Mouse (Mus musculus) heart, adult 9 months (tissue): ENCODE results near the gene Aebp2.
"Not testable (repeated sequence)": the region's sequence is repeated elsewhere in the genome, so short reads cannot be mapped to it uniquely, and the experiment has no call there.

ENCODE experiments used
- DNase-seq, 2 experiments: peaks; one replicate each; pipeline ENCODE4 v3.0.0; 2022; ENCODE audit warnings: low spot score in 2 of 2

The Aebp2 gene

DNA sequence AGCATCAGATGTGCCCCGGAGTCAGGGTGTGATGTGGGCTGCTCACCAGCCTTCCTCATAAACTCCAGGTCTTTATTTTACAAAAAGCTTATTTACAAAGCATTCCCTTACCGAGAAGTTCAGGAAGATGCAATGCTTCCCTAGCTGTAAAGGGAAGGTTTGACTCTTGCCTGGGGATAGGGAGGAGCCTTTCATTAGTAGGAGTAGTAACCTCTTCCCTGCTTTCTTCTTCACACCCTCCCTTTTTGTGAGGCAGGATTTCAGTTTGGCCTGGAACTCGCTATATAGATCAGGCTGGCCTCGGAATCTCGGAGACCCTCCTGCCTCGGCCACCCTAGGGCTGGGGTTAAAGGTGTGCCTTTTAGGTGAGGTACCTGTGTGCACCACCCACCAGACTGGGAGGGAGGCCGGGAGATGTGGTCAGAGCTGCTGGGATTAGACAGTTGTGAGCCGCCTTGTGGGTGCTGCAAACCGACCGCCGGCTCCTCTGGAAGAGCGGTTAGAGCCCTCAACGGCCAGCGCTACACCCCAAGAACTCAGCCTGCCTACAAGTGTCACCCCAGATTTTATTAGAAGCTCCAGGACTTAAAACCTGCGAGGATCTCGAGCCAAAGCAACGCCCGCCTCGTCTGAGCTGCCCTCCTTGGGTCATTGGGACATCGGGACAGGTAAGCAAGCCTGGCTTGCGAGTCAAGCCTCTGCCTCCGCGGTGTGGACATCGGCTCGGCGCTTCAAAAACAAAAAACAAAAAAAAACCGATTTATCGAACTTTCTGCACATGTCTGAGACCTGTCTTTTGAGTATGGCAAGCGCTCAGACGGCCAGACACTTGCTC is at the start of gene Aebp2:
TSS of gene Aebp2 (plus strand) at position 273 of the 835 bp plus-strand sequence.
- no peak for DNase-seq

DNA sequence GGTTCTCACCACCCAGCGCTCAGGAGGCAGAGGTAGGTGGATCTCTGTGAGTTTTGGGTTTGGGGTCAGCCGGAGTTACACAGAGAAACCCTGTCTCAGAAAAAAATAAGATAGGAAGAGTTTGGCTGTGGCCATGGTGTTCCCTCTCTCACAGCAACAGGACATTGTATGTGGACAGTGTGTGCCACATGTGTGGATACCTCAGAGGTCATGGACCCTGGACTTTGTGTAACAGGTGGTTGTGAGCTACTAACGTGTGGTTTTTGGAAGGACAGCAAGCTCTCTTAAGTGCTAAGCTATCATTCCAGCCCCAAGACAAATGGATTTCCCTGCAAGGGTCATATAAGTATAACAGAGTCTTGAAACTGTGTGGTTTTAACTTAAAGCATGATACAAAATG is 47.5 kb upstream of the Aebp2 start:
- DNase-seq = no peak

DNA sequence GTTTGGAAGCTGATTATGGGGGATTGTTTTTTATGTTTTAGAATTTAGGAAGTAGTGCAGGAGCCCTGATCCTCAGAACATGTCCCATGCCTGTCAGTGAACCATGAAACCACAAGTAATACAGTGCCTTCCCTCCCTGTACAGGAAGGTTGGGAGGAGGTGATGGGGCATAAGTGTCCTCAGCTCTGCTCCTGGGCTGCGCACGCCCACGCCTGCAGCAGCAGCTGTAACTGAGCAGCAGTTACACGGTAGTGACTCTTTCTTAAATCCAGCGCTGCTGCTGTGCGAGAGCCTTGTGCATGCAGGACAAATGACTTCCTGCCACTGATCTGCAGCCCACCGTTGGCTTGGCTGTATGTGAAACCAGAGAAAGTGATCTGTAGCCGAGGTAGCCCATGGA is 46.3 kb upstream of the Aebp2 start:
- DNase-seq = no peak

- DNase-seq = no peak
These were observed 45.3 kb upstream of the Aebp2 start for GRCm38 (mm10) chr6:140576961-140577821.

DNA sequence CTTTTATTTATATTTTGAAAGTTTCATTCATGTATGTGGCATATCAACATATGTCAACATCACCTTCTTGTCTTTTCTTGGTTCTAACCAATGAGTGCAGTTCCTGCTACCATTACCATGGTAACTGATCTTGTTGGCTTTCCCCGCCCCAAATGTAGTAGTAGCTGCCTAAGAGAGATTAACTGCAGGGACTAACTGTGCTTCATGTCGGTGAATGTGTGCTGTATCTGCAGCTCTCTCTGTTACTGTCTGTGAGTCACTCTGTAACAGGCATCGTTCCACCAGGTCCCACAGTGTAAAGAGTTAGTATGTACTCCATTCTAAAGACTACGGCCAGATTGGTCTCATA is 44.7 kb upstream of the Aebp2 start:
- no peak for DNase-seq

- DNase-seq = not testable (repeated sequence)
These were observed 43.5 kb upstream of the Aebp2 start for GRCm38 (mm10) chr6:140578985-140579384.

DNA sequence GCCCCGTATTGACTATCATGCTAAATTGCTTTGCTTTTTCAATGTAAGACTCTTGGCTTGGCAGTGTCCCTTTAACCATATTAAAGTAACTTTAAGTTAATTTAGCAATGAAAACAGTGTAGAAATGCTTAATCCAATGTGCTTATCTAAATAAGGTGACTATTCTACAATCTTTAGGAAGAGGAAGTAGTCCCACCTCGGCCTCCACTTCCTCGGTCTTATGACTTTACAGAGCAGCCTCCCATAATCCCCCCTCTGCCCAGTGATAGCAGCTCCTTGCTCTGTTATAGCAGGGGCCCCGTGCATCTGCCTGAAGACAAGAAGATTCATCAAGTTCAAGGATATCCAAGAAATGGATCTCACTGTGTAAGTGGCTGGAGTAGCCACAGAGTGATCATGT is 42.3 kb upstream of the Aebp2 start:
- no peak for DNase-seq

DNA sequence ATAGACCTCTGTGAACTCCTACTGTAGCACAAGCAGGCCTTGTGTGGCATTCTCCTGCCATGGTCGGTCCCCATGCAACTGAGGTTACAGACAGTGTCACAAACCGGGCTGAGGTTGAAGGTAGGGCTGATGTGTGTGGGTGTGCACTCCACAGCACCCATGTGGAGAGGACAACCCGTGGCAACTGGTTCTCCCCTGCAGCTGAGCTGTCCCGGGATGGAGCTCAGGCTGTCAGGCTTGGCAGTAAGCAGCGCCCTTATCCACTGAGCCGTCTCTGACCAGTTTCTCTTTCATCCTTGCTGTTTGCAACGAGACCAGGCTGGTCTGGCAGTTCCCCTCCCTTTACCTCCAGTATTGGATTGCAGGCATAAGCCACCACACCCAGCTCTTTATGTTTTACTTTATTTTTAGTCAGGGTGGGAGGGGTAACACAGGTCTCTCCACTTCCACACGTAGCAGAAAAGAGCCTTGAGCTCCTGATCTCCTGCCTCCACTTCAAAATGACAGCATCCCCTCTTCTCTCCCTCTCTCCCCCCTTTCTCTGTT is 35.7 kb upstream of the Aebp2 start:
- DNase-seq = no peak

GRCm38 (mm10) chr6:140591331-140591730 is 31.1 kb upstream of the Aebp2 start:
- DNase-seq = no peak

DNA sequence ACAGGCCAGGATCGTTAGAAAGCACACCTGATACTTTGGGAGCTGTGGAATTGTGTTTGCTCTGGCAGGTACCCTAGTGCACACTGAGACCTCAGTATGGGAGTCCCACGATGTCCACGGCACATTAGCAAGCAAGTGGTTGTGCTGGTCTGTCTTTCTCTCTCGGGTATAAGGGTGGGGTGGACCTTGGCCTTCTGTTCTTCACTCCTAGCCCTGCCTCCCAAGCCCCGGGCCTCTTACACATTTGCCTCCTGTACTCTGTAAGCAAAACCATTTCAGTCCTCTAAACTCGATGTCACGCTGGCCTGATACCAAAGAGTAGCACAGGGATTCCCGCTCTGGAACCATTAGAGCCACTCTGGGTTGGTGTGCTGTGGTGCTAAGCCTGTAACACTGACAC is 29.8 kb upstream of the Aebp2 start:
- no peak for DNase-seq

DNA sequence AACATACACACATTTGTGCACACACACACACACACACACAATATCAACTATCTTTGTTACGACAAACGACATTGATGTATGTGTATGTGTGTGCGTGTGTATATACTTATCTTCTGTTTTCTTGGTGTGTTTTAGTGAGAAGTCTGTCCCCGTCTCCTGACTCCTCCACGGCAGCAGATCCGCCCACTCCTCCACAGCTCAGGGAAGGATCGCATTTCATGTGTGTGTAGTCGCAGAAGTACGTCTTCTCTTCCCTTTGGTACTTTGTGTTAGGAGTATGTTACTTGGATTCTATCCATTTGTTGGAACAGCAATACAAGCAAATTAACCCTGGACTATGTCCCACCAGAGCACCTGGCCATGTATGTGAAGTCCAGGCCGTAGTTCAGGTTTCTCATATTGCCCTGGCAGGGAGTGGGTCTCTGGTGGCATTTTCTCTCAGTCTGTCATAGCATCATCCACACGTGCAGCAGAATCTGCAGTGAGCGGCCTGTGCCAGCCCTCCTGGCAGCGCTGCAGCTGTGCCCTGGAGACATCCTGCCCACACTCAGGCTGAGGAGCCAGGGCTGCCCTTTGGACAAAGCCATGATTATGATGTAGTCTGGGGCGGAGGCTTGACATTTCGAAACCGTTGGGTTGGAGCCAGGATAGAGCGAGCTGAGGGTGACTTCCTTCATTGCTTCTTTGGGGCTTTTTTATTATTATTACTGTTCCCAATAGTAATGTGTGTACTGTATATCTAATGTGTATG is 28.9 kb upstream of the Aebp2 start:
- DNase-seq = peak; percentile 45 to 67

GRCm38 (mm10) chr6:140595551-140595950 is 26.9 kb upstream of the Aebp2 start:
- not testable (repeated sequence) for DNase-seq

GRCm38 (mm10) chr6:140597381-140598329 is 24.8 kb upstream of the Aebp2 start:
- DNase-seq = no peak

DNA sequence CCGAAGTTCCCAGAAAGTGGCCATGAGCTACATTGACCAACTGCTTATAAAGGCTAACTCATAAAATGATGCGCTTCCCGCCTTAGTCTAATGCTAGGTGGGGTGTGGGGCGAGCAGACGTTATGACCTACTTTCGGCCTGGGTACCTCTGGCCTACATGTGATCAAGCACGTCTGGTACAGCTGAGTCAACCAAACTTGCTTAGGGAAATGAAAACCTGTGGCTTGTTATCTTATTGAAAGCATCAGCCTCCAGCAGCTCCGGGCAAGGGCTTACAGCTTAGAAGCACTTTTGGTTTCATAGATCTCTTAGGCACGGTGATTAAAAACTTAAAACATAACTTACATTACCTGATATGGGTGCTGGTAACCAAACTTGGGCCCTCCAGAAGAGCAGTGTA is 23.9 kb upstream of the Aebp2 start:
- DNase-seq = no peak

DNA sequence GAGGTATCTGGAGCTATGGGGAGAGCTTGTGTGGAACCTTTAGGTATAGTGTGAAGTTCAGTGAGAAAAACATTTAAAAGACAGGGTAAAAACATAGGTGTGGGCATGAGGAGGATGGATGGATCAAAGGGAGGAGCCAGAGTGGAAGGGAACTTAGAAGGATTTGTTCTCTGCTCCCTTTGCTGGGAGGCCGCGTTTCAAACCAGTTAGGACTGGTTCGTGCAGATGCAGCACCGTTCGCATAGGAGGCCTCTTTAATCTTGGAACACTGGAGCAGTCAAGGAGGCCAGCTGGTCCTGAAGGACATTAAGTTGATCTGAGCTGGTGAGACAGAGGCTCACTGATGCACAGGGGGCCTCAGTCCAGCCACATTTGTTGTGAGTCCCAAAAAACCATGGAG is 23.1 kb upstream of the Aebp2 start:
- DNase-seq = no peak

DNA sequence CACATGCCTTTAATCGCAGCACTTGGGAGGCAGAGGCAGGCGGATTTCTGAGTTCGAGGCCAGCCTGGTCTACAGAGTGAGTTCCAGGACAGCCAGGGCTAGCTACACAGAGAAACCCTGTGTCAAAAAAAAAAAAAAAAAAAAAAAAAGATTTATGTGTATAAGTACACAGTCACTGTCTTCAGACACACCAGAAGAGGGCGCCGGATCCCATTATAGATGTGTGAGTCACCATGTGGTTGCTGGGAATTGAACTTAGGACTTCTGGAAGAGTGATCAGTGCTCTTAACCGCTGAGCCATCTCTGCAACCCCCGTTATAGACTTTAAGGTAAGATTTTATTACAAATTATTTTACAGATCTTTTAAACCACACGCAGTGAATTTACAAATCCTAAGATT is 21.8 kb upstream of the Aebp2 start:
- not testable (repeated sequence) for DNase-seq

- no peak for DNase-seq
These were observed 21.3 kb upstream of the Aebp2 start for GRCm38 (mm10) chr6:140601175-140601574.

- no peak for DNase-seq
These were observed 19.1 kb upstream of the Aebp2 start for GRCm38 (mm10) chr6:140603228-140603944.

GRCm38 (mm10) chr6:140605173-140605572 is 17.3 kb upstream of the Aebp2 start:
- DNase-seq = not testable (repeated sequence)

- no peak for DNase-seq
These were observed 16.7 kb upstream of the Aebp2 start for GRCm38 (mm10) chr6:140605732-140606131.
